Mouse (Mus musculus) CH12.LX (cell line): Measurements from ENCODE around the gene Tcl1b5.

Source experiments
- BHLHE40 ChIP-seq: IDR thresholded peaks from 2 replicates; pipeline ENCODE4 v1.6.1; 2011; ENCODE audit warnings: mild to moderate bottlenecking, low read depth, low read length, improper control_type of control experiment
- CTCF ChIP-seq, 2 experiments: IDR thresholded peaks in 1 of 2; conservative IDR thresholded peaks in 1 of 2; 2 replicates each; pipeline ENCODE4 v1.5.1; 2011 to 2012; ENCODE audit warnings: low read depth in 2 of 2, low read length in 2 of 2, improper control_type of control experiment in 1 of 2, inconsistent platforms in 1 of 2, mild to moderate bottlenecking in 1 of 2, moderate library complexity in 1 of 2
- MAZ ChIP-seq: IDR thresholded peaks from 2 replicates; pipeline ENCODE4 v1.6.1; 2012; ENCODE audit warnings: low read depth, mild to moderate bottlenecking, inconsistent platforms, low read length, improper control_type of control experiment, moderate library complexity
- POLR2A ChIP-seq: IDR thresholded peaks from 2 replicates; pipeline ENCODE4 v1.6.1; 2011; ENCODE audit warnings: low read depth, mild to moderate bottlenecking, improper control_type of control experiment, low read length
- POLR2AphosphoS2 ChIP-seq: IDR thresholded peaks from 2 replicates; pipeline ENCODE4 v1.6.1; 2011; ENCODE audit warnings: low read depth, low read length, improper control_type of control experiment
- RAD21 ChIP-seq: IDR thresholded peaks from 2 replicates; pipeline ENCODE4 v1.6.1; 2011; ENCODE audit warnings: low read depth, mild to moderate bottlenecking, low read length, improper control_type of control experiment, moderate library complexity

DNA sequence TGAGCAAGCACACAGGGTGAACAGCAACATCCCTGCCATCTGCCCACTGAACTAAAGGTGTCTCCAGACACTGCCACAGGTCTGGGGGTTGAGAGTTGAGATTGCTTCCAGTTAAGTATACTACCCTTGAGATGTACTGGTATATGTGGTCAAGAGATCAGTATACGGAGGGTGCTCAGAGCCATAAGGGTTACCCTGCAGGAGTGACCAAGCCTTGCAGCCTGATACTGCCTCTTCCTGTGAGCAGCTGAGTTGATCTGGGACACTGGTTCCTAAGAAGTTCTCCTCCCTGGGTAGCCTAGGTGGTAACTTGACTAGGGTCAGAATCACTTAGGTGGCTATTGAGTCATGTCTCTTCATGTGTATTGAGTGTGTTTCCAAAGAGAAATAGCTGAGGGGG is 32.3 kb downstream of the Tcl1b5 start:
- TF ChIP-seq MAZ (no peak), BHLHE40 (no peak), CTCF (conservative IDR thresholded peaks at IDR 0.05 in 1 of 2, IDR thresholded peaks at IDR 0.05 in 1 of 2; ENCODE audit: low read depth in 2 of 2, low read length in 2 of 2) (no peak), RAD21 (no peak), POLR2AphosphoS2 (no peak), POLR2A (no peak)
